Mouse (Mus musculus): ENCODE results near the gene Tspan3.

GRCm38 (mm10) chr9:56126453-56127173 lies 38.7 kb downstream of the Tspan3 start:
- TF ChIP-seq GATA1 (IDR thresholded peaks at IDR 0.05; ENCODE audit: borderline replicate concordance, low read length) (no peak), FLI1 (IDR thresholded peaks at IDR 0.05; ENCODE audit: low read length) (no peak)

Measured in megakaryocyte, embryonic 14.5 days (primary cell).